Mouse (Mus musculus): Measurements from ENCODE around the gene Calm1. TPM values are rescaled to one million over a fixed set of nuclear protein-coding genes. Genes with fewer than 3 reads are reported as not detected.

Calm1 gene
- polyA plus RNA-seq, 1 experiment = 1,469 TPM

DNA sequence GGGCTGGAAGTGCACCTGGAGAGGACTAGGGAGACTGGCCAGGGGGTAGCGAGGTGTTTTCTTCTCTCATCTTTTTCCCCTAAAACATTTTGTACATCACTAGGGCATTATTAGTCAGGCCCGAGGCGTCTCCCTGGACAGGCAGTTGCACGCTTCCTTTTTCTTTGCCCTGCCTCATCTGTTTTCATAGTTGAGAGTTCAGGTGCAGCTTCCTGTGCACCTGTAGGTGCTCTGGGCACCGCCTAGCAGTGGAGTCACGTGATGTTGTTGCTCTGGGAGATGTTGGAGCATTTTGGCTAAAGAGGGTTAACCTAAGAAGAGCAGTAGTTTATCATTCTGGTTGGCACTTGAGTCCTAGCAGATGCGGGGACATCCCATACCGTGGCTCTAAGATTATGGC is 5.9 kb downstream of the Calm1 start:
- Histone ChIP-seq H3K36me3 (ENCODE audit: control insufficient read depth, insufficient read depth, low read length) (peaks cover 75% of the 10 kb centered on the region), H3K27me3 (ENCODE audit: control insufficient read depth, insufficient read depth, low read length) (no peaks in the 10 kb centered on the region), H3K4me3 (ENCODE audit: low read depth, low read length) (no peak overlapping the region), H3K4me1 (ENCODE audit: control insufficient read depth, insufficient read depth, insufficient read length, low read length) (peaks cover 4% of the 10 kb centered on the region; the same call in 1 of the 2 replicates), H3K27ac (ENCODE audit: insufficient read depth, low read depth, low read length) (no peak overlapping the region)
- 69% methylated on average over 8 of the region's 8 CpGs for WGBS
- no peak for TF ChIP-seq POLR2A (IDR thresholded peaks at IDR 0.05; ENCODE audit: low read depth, low read length)
- no peak for TF ChIP-seq CTCF (IDR thresholded peaks at IDR 0.05; ENCODE audit: extremely low read depth, insufficient read length, insufficient replicate concordance, low read depth, low read length)

DNA sequence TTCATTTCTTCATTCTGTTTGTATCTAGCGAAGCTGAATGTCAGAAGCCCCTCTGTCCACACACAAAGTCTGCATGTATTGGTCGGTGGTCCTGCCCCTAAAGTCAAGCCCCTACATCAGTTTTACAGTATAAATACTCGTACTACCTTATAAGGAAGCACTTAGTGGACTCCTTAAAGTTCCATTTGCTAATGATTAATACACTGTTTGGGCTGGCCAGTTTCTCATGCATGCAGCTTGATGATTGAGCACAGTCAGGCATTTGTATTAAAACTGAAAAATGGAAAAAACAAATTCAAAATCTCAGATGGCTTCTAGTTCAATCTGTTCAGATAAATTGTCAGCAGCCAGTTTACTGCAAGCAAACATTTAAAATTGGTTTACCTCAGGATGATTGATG is 7.3 kb downstream of the Calm1 start:
- peaks cover 11% of the 10 kb centered on the region for H3K4me1 ChIP-seq (ENCODE audit: control insufficient read depth, insufficient read depth, insufficient read length, low read length)
- WGBS = 71% methylated on average over 3 of the region's 3 CpGs
- no peaks in the 10 kb centered on the region for H3K27me3 ChIP-seq (ENCODE audit: control insufficient read depth, insufficient read depth, low read length)
- H3K36me3 ChIP-seq (ENCODE audit: control insufficient read depth, insufficient read depth, low read length) = peaks cover 73% of the 10 kb centered on the region
- TF ChIP-seq POLR2A (IDR thresholded peaks at IDR 0.05; ENCODE audit: low read depth, low read length) (no peak), CTCF (IDR thresholded peaks at IDR 0.05; ENCODE audit: extremely low read depth, insufficient read length, insufficient replicate concordance, low read depth, low read length) (no peak)
- H3K4me3 ChIP-seq (ENCODE audit: low read depth, low read length) = no peak overlapping the region
- no peak overlapping the region for H3K27ac ChIP-seq (ENCODE audit: insufficient read depth, low read depth, low read length)

DNA sequence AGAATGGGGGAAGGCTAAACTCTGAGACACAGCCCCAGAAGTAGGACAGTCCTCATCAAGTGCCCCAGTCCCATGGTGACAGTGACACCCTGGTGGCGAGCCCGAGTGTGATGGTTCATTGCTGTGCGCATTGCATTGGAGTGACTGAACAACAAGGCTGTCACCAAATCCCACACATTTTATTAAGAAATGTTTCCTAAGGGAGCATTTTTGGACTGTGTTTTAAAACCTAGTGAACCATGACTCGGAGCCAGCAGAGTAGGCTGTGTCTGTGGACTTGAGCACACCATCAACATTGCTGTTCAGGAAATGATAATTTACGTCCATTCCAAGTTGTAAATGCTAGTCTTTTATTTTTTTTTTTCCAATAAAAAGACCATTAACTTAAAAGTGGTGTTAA is 7.7 kb downstream of the Calm1 start:
- 89% methylated on average over 5 of the region's 5 CpGs for WGBS
- Histone ChIP-seq H3K27me3 (ENCODE audit: control insufficient read depth, insufficient read depth, low read length) (no peaks in the 10 kb centered on the region), H3K36me3 (ENCODE audit: control insufficient read depth, insufficient read depth, low read length) (peaks cover 73% of the 10 kb centered on the region), H3K27ac (ENCODE audit: insufficient read depth, low read depth, low read length) (no peak overlapping the region), H3K4me3 (ENCODE audit: low read depth, low read length) (no peak overlapping the region), H3K4me1 (ENCODE audit: control insufficient read depth, insufficient read depth, insufficient read length, low read length) (peaks cover 12% of the 10 kb centered on the region)
- TF ChIP-seq CTCF (IDR thresholded peaks at IDR 0.05; ENCODE audit: extremely low read depth, insufficient read length, insufficient replicate concordance, low read depth, low read length) = no peak
- no peak for TF ChIP-seq POLR2A (IDR thresholded peaks at IDR 0.05; ENCODE audit: low read depth, low read length)

DNA sequence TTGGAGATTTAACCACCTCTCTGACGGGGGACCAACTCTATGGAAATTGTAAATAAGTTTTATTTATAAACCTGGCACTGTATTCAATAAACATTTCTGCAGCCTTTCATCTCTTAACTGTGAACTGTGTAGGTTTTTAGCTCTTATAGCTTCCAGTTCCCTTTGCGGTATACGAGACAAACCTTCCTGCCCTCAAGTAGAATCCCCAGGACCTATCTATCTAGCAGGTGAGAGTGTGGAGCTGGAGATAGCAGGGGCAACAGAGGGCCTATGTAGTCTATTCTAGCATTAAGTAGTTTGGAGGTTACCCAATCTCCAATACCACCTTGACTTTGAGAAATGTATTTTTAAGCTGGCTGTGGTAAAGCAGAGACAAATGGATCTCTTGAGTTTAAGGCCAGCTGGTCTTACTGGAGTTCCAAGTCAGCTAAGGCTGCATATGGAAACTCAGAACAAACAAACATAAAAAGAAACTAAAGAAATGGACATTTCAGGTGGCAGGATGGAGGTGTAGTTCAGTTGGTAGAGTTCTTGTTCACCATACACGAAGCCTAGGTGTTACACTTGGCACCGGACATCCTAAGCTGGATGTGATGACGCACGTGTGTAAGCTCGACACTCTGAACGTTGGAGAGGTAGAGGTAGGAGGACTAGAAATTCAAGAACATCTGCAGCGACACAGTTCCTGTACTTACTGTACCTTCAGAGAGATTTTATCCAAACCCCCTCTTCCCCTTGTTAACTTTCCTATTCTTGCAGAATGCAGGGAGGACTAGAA is 10.7 kb downstream of the Calm1 start:
- H3K4me3 ChIP-seq (ENCODE audit: low read depth, low read length) = no peak overlapping the region
- H3K27ac ChIP-seq (ENCODE audit: insufficient read depth, low read depth, low read length) = no peak overlapping the region
- H3K4me1 ChIP-seq (ENCODE audit: control insufficient read depth, insufficient read depth, insufficient read length, low read length) = peaks cover 19% of the 10 kb centered on the region
- TF ChIP-seq POLR2A (IDR thresholded peaks at IDR 0.05; ENCODE audit: low read depth, low read length) = no peak
- no peak for TF ChIP-seq CTCF (IDR thresholded peaks at IDR 0.05; ENCODE audit: extremely low read depth, insufficient read length, insufficient replicate concordance, low read depth, low read length)
- peaks cover 46% of the 10 kb centered on the region for H3K36me3 ChIP-seq (ENCODE audit: control insufficient read depth, insufficient read depth, low read length)
- WGBS = 60% methylated on average over 10 of the region's 10 CpGs
- H3K27me3 ChIP-seq (ENCODE audit: control insufficient read depth, insufficient read depth, low read length) = no peaks in the 10 kb centered on the region

- no peak overlapping the region for H3K4me3 ChIP-seq (ENCODE audit: low read depth, low read length)
- no peaks in the 10 kb centered on the region for H3K27me3 ChIP-seq (ENCODE audit: control insufficient read depth, insufficient read depth, low read length)
- peaks cover 35% of the 10 kb centered on the region for H3K36me3 ChIP-seq (ENCODE audit: control insufficient read depth, insufficient read depth, low read length)
- peaks cover 19% of the 10 kb centered on the region for H3K4me1 ChIP-seq (ENCODE audit: control insufficient read depth, insufficient read depth, insufficient read length, low read length)
- TF ChIP-seq POLR2A (IDR thresholded peaks at IDR 0.05; ENCODE audit: low read depth, low read length) (no peak), CTCF (IDR thresholded peaks at IDR 0.05; ENCODE audit: extremely low read depth, insufficient read length, insufficient replicate concordance, low read depth, low read length) (no peak)
- WGBS = 3% methylated on average over 5 of the region's 5 CpGs
- peak overlapping the region; percentile 27 for H3K27ac ChIP-seq (ENCODE audit: insufficient read depth, low read depth, low read length)
Measured at GRCm38 (mm10) chr12:100210973-100211372, 11.7 kb downstream of the Calm1 start.

GRCm38 (mm10) chr12:100211453-100212185 is 12.4 kb downstream of the Calm1 start:
- WGBS = 55% methylated on average over 5 of the region's 5 CpGs
- H3K4me3 ChIP-seq (ENCODE audit: low read depth, low read length) = no peak overlapping the region
- H3K36me3 ChIP-seq (ENCODE audit: control insufficient read depth, insufficient read depth, low read length) = peaks cover 30% of the 10 kb centered on the region
- TF ChIP-seq POLR2A (IDR thresholded peaks at IDR 0.05; ENCODE audit: low read depth, low read length) = no peak
- TF ChIP-seq CTCF (IDR thresholded peaks at IDR 0.05; ENCODE audit: extremely low read depth, insufficient read length, insufficient replicate concordance, low read depth, low read length) = no peak
- H3K27ac ChIP-seq (ENCODE audit: insufficient read depth, low read depth, low read length) = peak overlapping the region; percentile 62
- no peaks in the 10 kb centered on the region for H3K27me3 ChIP-seq (ENCODE audit: control insufficient read depth, insufficient read depth, low read length)
- peaks cover 19% of the 10 kb centered on the region for H3K4me1 ChIP-seq (ENCODE audit: control insufficient read depth, insufficient read depth, insufficient read length, low read length)

- Histone ChIP-seq H3K27ac (ENCODE audit: insufficient read depth, low read depth, low read length) (peak overlapping the region; percentile 62), H3K4me3 (ENCODE audit: low read depth, low read length) (no peak overlapping the region), H3K36me3 (ENCODE audit: control insufficient read depth, insufficient read depth, low read length) (peaks cover 22% of the 10 kb centered on the region), H3K27me3 (ENCODE audit: control insufficient read depth, insufficient read depth, low read length) (no peaks in the 10 kb centered on the region), H3K4me1 (ENCODE audit: control insufficient read depth, insufficient read depth, insufficient read length, low read length) (peaks cover 19% of the 10 kb centered on the region)
- WGBS = 21% methylated on average over 3 of the region's 3 CpGs
- TF ChIP-seq POLR2A (IDR thresholded peaks at IDR 0.05; ENCODE audit: low read depth, low read length) (no peak), CTCF (IDR thresholded peaks at IDR 0.05; ENCODE audit: extremely low read depth, insufficient read length, insufficient replicate concordance, low read depth, low read length) (no peak)
Measured at GRCm38 (mm10) chr12:100212397-100212796, 13.2 kb downstream of the Calm1 start.
